Mouse (Mus musculus): Measurements from ENCODE around the gene Abca2. TPM values are rescaled to one million over a fixed set of nuclear protein-coding genes. Genes with fewer than 3 reads are reported as not detected.

The Abca2 gene
- polyA plus RNA-seq, 1 experiment from 2014 or later = 12.7 TPM

DNA sequence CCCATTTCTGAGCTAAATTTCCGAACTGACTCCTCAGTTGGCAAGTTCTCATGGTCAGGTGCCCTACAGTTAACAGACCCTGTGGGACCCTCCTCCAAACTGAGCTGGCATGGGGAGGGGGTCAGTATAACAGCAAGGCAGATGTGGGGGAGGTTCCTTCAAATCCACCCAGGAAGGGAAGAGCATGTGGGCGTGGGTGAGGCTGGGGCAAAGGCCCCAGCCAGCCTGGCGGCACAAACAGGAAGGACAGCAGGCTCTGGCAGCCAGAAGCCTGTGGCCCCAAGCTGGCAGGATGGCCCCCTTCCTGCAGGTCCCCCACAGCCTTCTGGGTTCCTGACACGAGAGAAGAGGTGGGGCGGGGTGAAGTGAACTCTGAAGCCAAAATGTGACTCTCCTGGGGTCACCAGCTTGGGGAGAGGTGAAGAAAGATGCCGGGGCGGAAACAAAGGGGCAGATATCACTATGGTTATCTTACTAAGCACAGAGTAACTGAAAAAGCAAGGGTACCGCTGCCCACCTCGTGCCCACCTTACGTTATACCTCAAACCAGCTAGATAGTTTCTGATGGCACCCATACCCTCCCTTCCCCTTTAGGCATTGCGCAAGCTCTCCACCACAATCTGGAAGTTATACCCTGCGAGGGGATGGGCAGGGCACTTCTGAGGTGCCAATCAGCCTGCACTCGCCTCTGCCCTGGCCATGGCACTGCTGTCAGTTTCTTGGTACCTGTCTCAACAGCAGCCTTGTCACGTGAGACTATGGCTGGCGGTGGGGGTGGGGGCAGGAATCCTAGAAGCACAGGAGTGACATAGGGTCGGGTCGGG, 5.7 kb upstream of the Abca2 start, which contains the start of gene Fut7:
Gene Fut7, plus strand, starts transcription at position 681 of the 824 bp plus-strand sequence.
- H3K9me3 ChIP-seq (ENCODE audit: low read length) = no peaks in the 10 kb centered on the region
- no peak within 1 kb of the TSS for H3K4me2 ChIP-seq (replicated peaks; ENCODE audit: low read depth, low read length)
- no peak for ATAC-seq (ENCODE audit: low FRiP score, low TSS enrichment)
- no peaks in the 10 kb centered on the region for H3K36me3 ChIP-seq (ENCODE audit: insufficient read depth, low read length)
- no peaks in the 10 kb centered on the region for H3K4me1 ChIP-seq (ENCODE audit: insufficient read depth, low read length)
- H3K9ac ChIP-seq (replicated peaks; ENCODE audit: low read length) = 0 out of 2 replicates have a peak within 1 kb of the TSS, but pooled peaks have one; percentile 6
- H3K27ac ChIP-seq (ENCODE audit: low read length) = no peak within 1 kb of the TSS
- H3K4me3 ChIP-seq (ENCODE audit: low read length) = no peak within 1 kb of the TSS
- H3K27me3 ChIP-seq (ENCODE audit: insufficient read depth, low read length) = peaks cover 12% of the 10 kb centered on the region; the same call in 1 of the 2 replicates
- WGBS = 55% methylated on average over 17 of the region's 17 CpGs

DNA sequence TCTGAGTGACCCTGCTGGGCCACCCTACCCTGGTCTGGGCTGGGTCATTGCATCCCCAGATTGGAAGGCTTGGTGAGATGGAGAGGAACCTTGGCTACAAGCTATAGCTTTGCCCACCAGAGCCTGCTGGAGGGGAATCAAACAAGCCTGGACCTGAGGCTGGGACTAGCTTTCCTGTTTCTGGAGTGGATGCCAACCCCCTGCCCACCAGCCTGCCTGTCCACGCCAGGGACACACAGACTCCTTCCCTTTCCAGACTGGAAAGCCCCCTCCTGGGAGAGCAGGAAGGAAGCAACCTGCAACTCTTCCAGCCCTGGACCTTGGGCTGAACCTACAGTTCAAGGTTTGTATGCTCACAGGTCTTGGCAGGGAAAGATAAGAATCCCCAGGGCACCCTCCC, 4.9 kb upstream of the Abca2 start:
- no peak for ATAC-seq (ENCODE audit: low FRiP score, low TSS enrichment)
- 25% methylated on average over 1 of the region's 1 CpGs for WGBS

DNA sequence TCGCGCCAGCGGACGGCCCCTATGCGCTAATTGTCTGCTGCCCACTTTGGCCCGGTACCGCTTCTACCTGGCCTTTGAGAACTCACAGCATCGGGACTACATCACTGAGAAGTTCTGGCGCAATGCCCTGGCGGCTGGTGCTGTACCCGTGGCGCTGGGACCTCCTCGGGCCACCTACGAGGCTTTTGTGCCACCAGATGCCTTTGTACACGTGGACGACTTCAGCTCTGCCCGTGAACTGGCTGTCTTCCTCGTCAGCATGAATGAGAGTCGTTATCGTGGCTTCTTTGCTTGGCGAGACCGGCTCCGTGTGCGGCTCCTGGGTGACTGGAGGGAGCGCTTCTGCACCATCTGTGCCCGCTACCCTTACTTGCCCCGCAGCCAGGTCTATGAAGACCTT, 3.0 kb upstream of the Abca2 start:
- Histone ChIP-seq H3K27me3 (ENCODE audit: insufficient read depth, low read length) (peaks cover 16% of the 10 kb centered on the region; the same call in 1 of the 2 replicates), H3K27ac (ENCODE audit: low read length) (no peak overlapping the region), H3K9ac (replicated peaks; ENCODE audit: low read length) (no peak overlapping the region), H3K36me3 (ENCODE audit: insufficient read depth, low read length) (no peaks in the 10 kb centered on the region), H3K4me2 (replicated peaks; ENCODE audit: low read depth, low read length) (no peak overlapping the region), H3K4me3 (ENCODE audit: low read length) (no peak overlapping the region), H3K9me3 (ENCODE audit: low read length) (no peaks in the 10 kb centered on the region), H3K4me1 (ENCODE audit: insufficient read depth, low read length) (peaks cover 20% of the 10 kb centered on the region)
- WGBS = 47% methylated on average over 27 of the region's 27 CpGs
- ATAC-seq (ENCODE audit: low FRiP score, low TSS enrichment) = no peak

More for the DNA sequence above, 4.9 kb upstream of the Abca2 start:
- Histone ChIP-seq H3K4me3 (ENCODE audit: low read length) (no peak overlapping the region), H3K36me3 (ENCODE audit: insufficient read depth, low read length) (no peaks in the 10 kb centered on the region), H3K4me1 (ENCODE audit: insufficient read depth, low read length) (peaks cover 4% of the 10 kb centered on the region; the same call in 1 of the 2 replicates), H3K9ac (replicated peaks; ENCODE audit: low read length) (0 out of 2 replicates have a peak overlapping the region, but pooled peaks have one; percentile 6), H3K4me2 (replicated peaks; ENCODE audit: low read depth, low read length) (no peak overlapping the region), H3K27ac (ENCODE audit: low read length) (no peak overlapping the region), H3K27me3 (ENCODE audit: insufficient read depth, low read length) (peaks cover 12% of the 10 kb centered on the region; the same call in 1 of the 2 replicates), H3K9me3 (ENCODE audit: low read length) (no peaks in the 10 kb centered on the region)

DNA sequence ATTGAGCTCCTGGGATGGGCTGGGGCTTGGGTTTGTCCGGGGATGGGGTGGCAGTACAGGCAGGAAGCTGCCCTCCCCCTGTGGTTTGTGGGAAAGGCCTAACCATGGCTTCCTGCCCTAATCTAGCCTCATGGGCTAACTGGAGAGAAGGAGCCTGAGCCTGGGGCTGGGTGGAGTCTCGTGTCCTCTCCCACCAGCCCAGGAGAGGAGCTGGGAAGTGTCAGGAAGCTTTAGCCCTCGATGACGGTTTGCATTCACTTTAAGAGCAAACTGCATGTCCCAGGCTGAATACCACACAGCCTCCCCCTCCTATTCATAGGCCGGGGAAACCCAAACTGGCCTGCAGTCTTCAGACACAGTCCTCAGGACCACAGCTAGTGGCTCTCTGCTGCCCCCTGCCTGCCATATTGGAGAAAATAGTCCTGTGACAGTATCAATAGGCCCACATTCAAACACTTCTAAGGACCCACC, 1.7 kb upstream of the Abca2 start:
- 25% methylated on average over 5 of the region's 5 CpGs for WGBS
- ATAC-seq (ENCODE audit: low FRiP score, low TSS enrichment) = no peak
- H3K27me3 ChIP-seq (ENCODE audit: insufficient read depth, low read length) = peaks cover 16% of the 10 kb centered on the region; the same call in 1 of the 2 replicates

DNA sequence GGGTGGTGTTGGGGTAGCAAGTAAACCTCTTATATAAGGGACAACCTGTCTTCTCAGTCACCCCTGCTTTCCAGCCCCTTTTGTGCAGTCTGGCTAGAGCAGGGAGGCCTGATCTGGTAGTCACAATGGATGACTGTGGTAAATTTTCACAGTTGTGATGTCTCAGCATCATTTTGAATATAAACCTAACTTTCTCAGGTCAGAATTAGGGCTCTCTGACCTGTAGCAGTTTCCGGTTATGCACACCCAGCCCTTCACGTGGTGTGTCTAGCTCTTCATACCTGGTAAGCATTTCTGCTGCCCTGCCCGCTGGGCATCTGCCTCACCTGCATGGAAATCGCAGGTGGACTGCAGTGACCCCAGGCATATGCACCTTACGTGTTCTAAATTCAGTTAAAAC, 1.2 kb upstream of the Abca2 start:
- no peak for ATAC-seq (ENCODE audit: low FRiP score, low TSS enrichment)
- H3K27ac ChIP-seq (ENCODE audit: low read length) = no peak overlapping the region
- no peak overlapping the region for H3K4me3 ChIP-seq (ENCODE audit: low read length)
- H3K4me2 ChIP-seq (replicated peaks; ENCODE audit: low read depth, low read length) = no peak overlapping the region
- peaks cover 32% of the 10 kb centered on the region for H3K4me1 ChIP-seq (ENCODE audit: insufficient read depth, low read length)
- H3K9me3 ChIP-seq (ENCODE audit: low read length) = no peaks in the 10 kb centered on the region
- WGBS = 89% methylated on average over 5 of the region's 5 CpGs
- peaks cover 16% of the 10 kb centered on the region; the same call in 1 of the 2 replicates for H3K27me3 ChIP-seq (ENCODE audit: insufficient read depth, low read length)
- no peaks in the 10 kb centered on the region for H3K36me3 ChIP-seq (ENCODE audit: insufficient read depth, low read length)
- H3K9ac ChIP-seq (replicated peaks; ENCODE audit: low read length) = no peak overlapping the region

More for the DNA sequence above, 1.7 kb upstream of the Abca2 start:
- no peak overlapping the region for H3K9ac ChIP-seq (replicated peaks; ENCODE audit: low read length)
- H3K27ac ChIP-seq (ENCODE audit: low read length) = no peak overlapping the region
- H3K9me3 ChIP-seq (ENCODE audit: low read length) = no peaks in the 10 kb centered on the region
- H3K4me2 ChIP-seq (replicated peaks; ENCODE audit: low read depth, low read length) = no peak overlapping the region
- peaks cover 32% of the 10 kb centered on the region for H3K4me1 ChIP-seq (ENCODE audit: insufficient read depth, low read length)
- H3K36me3 ChIP-seq (ENCODE audit: insufficient read depth, low read length) = no peaks in the 10 kb centered on the region
- no peak overlapping the region for H3K4me3 ChIP-seq (ENCODE audit: low read length)

- no peaks in the 10 kb centered on the region for H3K36me3 ChIP-seq (ENCODE audit: insufficient read depth, low read length)
- no peaks in the 10 kb centered on the region for H3K9me3 ChIP-seq (ENCODE audit: low read length)
- peaks cover 14% of the 10 kb centered on the region; the same call in 1 of the 2 replicates for H3K27me3 ChIP-seq (ENCODE audit: insufficient read depth, low read length)
- peak overlapping the region; percentile 74 for H3K4me3 ChIP-seq (ENCODE audit: low read length)
- 68% methylated on average over 5 of the region's 5 CpGs for WGBS
- H3K9ac ChIP-seq (replicated peaks; ENCODE audit: low read length) = peak overlapping the region; percentile 87
- peaks cover 32% of the 10 kb centered on the region for H3K4me1 ChIP-seq (ENCODE audit: insufficient read depth, low read length)
- peak overlapping the region; percentile 90 for H3K4me2 ChIP-seq (replicated peaks; ENCODE audit: low read depth, low read length)
- no peak overlapping the region for H3K27ac ChIP-seq (ENCODE audit: low read length)
- ATAC-seq (ENCODE audit: low FRiP score, low TSS enrichment) = no peak
These were observed 1.1 kb downstream of the Abca2 start for GRCm38 (mm10) chr2:25429435-25430180.

DNA sequence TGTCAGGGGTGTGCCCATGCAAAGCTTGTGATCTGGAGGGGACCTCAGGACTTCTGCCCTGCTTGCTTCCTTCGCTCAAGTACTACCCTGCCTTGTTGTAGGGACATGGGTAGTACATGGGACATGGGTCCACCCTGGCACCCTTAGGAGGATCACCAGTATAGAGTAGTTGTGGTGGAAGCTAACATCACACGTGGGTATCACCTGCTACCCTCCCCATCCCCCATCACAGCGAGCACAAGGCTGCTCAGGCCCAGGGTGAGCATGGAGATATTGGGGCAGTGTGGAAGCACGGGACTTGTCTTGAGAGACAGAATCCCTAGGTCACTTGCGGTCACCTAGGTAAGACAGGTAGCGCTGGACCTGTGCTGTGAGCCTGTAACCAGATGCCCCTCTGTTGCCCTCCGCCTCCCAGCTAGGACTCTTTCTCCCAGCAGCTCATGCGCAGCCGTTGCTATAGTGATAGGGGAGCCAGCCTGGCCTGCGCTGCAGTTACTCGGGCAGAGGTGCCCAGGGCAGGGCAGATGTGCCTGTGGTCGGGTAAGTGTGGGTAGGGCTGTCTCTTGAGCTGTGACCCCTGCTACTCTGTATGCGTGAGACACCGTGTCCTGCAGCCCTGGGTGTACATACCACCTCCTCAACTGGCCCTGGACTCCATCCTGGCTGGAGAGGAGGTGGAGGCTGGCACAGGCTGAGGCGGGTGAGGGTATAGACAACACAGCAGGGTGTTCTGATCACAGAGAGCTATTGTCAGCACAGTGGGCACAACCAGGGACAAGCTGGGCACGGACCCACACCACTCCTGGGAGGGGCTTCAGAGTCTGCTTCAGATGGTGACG, 2.1 kb downstream of the Abca2 start:
- Histone ChIP-seq H3K27ac (ENCODE audit: low read length) (peak overlapping the region; percentile 45; the same call in 1 of the 2 replicates), H3K4me3 (ENCODE audit: low read length) (no peak overlapping the region), H3K4me1 (ENCODE audit: insufficient read depth, low read length) (peaks cover 32% of the 10 kb centered on the region), H3K9ac (replicated peaks; ENCODE audit: low read length) (peak overlapping the region; percentile 29), H3K27me3 (ENCODE audit: insufficient read depth, low read length) (peaks cover 6% of the 10 kb centered on the region; the same call in 1 of the 2 replicates), H3K36me3 (ENCODE audit: insufficient read depth, low read length) (no peaks in the 10 kb centered on the region), H3K4me2 (replicated peaks; ENCODE audit: low read depth, low read length) (peak overlapping the region; percentile 17), H3K9me3 (ENCODE audit: low read length) (no peaks in the 10 kb centered on the region)
- peak; percentile 72 for ATAC-seq (ENCODE audit: low FRiP score, low TSS enrichment)
- WGBS = 45% methylated on average over 17 of the region's 17 CpGs

GRCm38 (mm10) chr2:25431308-25431855, 2.9 kb downstream of the Abca2 start:
- H3K4me1 ChIP-seq (ENCODE audit: insufficient read depth, low read length) = peaks cover 32% of the 10 kb centered on the region
- H3K27me3 ChIP-seq (ENCODE audit: insufficient read depth, low read length) = 0 out of 2 replicates have a peak, but pooled peaks cover 5% of the 10 kb centered on the region
- no peak for ATAC-seq (ENCODE audit: low FRiP score, low TSS enrichment)
- no peak overlapping the region; the same call in 1 of the 2 replicates for H3K9ac ChIP-seq (replicated peaks; ENCODE audit: low read length)
- H3K9me3 ChIP-seq (ENCODE audit: low read length) = no peaks in the 10 kb centered on the region
- no peak overlapping the region for H3K4me3 ChIP-seq (ENCODE audit: low read length)
- peak overlapping the region; percentile 17 for H3K4me2 ChIP-seq (replicated peaks; ENCODE audit: low read depth, low read length)
- WGBS = 65% methylated on average over 6 of the region's 6 CpGs
- peak overlapping the region; percentile 45; the same call in 1 of the 2 replicates for H3K27ac ChIP-seq (ENCODE audit: low read length)
- H3K36me3 ChIP-seq (ENCODE audit: insufficient read depth, low read length) = no peaks in the 10 kb centered on the region
